Mouse (Mus musculus) embryonic facial prominence, embryonic 14.5 days (tissue): ENCODE results near the gene Kit. TPM values are rescaled to one million over a fixed set of nuclear protein-coding genes. Genes with fewer than 3 reads are reported as not detected.
A peak's percentile ranks its signal among the peaks of the same experiment; 100 is the strongest.

Source experiments
- ATAC-seq: fragments of 200-750 bp; cut with Nextera tagmentation; 2 replicates; pipeline ENCODE4 v1.8.0; 2017; ENCODE audit warnings: low read depth, moderate number of reproducible peaks, moderate TSS enrichment
- DNase-seq: peaks from one replicate; pipeline ENCODE4 v3.0.0-alpha.2; 2015; ENCODE audit warnings: low spot score
- H3K27ac ChIP-seq: fragments of 300-500 bp; sonication (generic); replicated peaks from 2 replicates; pipeline ENCODE4 v1.5.1; 2014; ENCODE audit warnings: low read depth, mild to moderate bottlenecking, low read length, moderate library complexity
- H3K27me3 ChIP-seq: fragments of 300-500 bp; sonication (generic); replicated peaks from 2 replicates; pipeline ENCODE4 v1.6.1; 2014; ENCODE audit warnings: low read length; ENCODE audit not compliant: control insufficient read depth, insufficient read depth
- H3K36me3 ChIP-seq: fragments of 300-500 bp; sonication (generic); 2 replicates; pipeline ENCODE4 v1.6.1; 2014; ENCODE audit warnings: low read length, mixed read lengths; ENCODE audit not compliant: control insufficient read depth, insufficient read depth
- H3K4me1 ChIP-seq: fragments of 300-500 bp; sonication (generic); 2 replicates; pipeline ENCODE4 v1.6.1; 2014; ENCODE audit warnings: antibody characterized with exemption, low read length; ENCODE audit not compliant: control insufficient read depth, insufficient read depth
- H3K4me2 ChIP-seq: fragments of 300-500 bp; sonication (generic); 2 replicates; pipeline ENCODE4 v1.6.1; 2014; ENCODE audit warnings: low read depth, mild to moderate bottlenecking, low read length, moderate library complexity, mixed read lengths
- H3K4me3 ChIP-seq: fragments of 300-500 bp; sonication (generic); 2 replicates; pipeline ENCODE4 v1.5.1; 2014; ENCODE audit warnings: low read depth, mild to moderate bottlenecking, low read length
- H3K9ac ChIP-seq: fragments of 300-500 bp; sonication (generic); 2 replicates; pipeline ENCODE4 v1.6.1; 2014; ENCODE audit warnings: low read depth, mild to moderate bottlenecking, low read length, moderate library complexity, mixed read lengths
- H3K9me3 ChIP-seq: fragments of 300-500 bp; sonication (generic); 2 replicates; pipeline ENCODE4 v1.6.1; 2016; ENCODE audit warnings: low read length; ENCODE audit not compliant: control insufficient read depth
- WGBS: fragments of 180-500 bp; shearing (Covaris S2); extraction: QIAGEN DNeasy Blood & Tissue Kit; methylation state at CpG from one replicate; pipeline ENCODE4 v1.1.7; 2014; 5-methylcytosine and 5-hydroxymethylcytosine counted together
- polyA plus RNA-seq: library from polyadenylated mRNA; unstranded; fragments of >200 nt; fragmentation: Nextera tagmentation; extraction: Ambion mirVana; gene quantifications from 2 replicates; pipeline ENCODE4 v1.2.1, GENCODE M21; 2014

Kit gene
- polyA plus RNA-seq, 1 experiment from 2014 or later: 24.3 TPM

DNA sequence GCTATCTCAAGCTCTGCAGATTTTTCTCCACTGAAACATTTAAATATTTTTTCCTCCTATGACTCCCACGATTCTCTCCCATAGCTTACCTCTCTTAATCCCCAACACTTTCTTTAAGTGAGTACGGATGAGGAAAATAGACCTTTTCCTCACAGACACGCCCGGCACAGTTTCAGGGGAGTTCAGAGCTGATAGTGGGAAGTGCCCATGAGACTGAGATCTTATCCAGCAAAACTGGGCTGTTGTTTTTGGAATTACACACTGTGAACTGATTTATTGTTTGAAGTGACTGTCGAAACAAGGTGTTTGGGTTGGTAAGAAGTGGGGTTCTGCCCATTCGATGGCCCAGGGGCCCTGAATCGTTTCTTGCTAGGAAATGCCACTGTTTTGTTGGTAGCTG is 124.4 kb downstream of the Kit start:
- DNase-seq (no peak), ATAC-seq (no peak)
- no peaks in the 10 kb centered on the region for H3K36me3 ChIP-seq
- H3K4me2 ChIP-seq: no peak overlapping the region
- 66% methylated on average over 7 of the region's 7 CpGs for WGBS
- no peak overlapping the region for H3K9ac ChIP-seq
- peaks cover 13% of the 10 kb centered on the region for H3K9me3 ChIP-seq
- no peak overlapping the region for H3K4me3 ChIP-seq
- H3K27ac ChIP-seq: no peak overlapping the region
- H3K27me3 ChIP-seq: no peaks in the 10 kb centered on the region
- H3K4me1 ChIP-seq: no peaks in the 10 kb centered on the region

GRCm38 (mm10) chr5:75699516-75699915 is 124.8 kb downstream of the Kit start:
- H3K36me3 ChIP-seq: no peaks in the 10 kb centered on the region
- 61% methylated on average over 9 of the region's 9 CpGs for WGBS
- no peaks in the 10 kb centered on the region for H3K27me3 ChIP-seq
- no peak overlapping the region for H3K4me3 ChIP-seq
- no peak overlapping the region for H3K4me2 ChIP-seq
- no peak overlapping the region for H3K27ac ChIP-seq
- ATAC-seq (no peak), DNase-seq (no peak)
- no peak overlapping the region for H3K9ac ChIP-seq
- no peaks in the 10 kb centered on the region for H3K4me1 ChIP-seq
- peaks cover 13% of the 10 kb centered on the region for H3K9me3 ChIP-seq

DNA sequence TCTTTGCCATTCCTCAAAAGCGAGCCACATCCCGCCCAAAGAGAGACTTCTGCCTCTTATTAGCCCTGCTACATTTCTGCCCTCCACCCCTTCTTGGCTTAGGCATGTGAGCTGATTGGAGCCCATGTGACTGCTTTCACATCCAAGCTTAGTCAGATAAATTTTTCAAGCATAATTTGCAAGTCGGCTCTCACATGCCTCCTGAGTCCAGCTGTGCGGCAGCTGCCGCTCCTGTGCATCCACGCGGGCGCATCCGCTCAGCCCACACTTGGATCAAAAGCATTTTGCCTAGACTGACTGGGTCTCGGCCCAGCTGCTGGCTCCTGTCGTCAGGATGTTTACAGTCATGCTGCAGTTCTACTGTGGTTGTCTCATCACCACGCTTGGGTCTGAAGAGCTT is 126.9 kb downstream of the Kit start:
- ATAC-seq (peak; percentile 53; the same call in 1 of the 2 replicates), DNase-seq (peak; percentile 66)
- WGBS: 69% methylated on average over 12 of the region's 12 CpGs

GRCm38 (mm10) chr5:75702080-75702479 is 127.4 kb downstream of the Kit start:
- Histone ChIP-seq H3K36me3 (no peaks in the 10 kb centered on the region), H3K4me1 (no peaks in the 10 kb centered on the region), H3K4me3 (no peak overlapping the region), H3K9ac (no peak overlapping the region), H3K27ac (no peak overlapping the region), H3K9me3 (peaks cover 13% of the 10 kb centered on the region), H3K4me2 (no peak overlapping the region), H3K27me3 (no peaks in the 10 kb centered on the region)
- WGBS: 81% methylated on average over 8 of the region's 8 CpGs
- DNase-seq (no peak), ATAC-seq (no peak)

More for the DNA sequence above, 126.9 kb downstream of the Kit start:
- Histone ChIP-seq H3K27me3 (no peaks in the 10 kb centered on the region), H3K4me2 (no peak overlapping the region), H3K27ac (no peak overlapping the region), H3K4me3 (no peak overlapping the region), H3K36me3 (no peaks in the 10 kb centered on the region), H3K9me3 (peaks cover 13% of the 10 kb centered on the region), H3K9ac (no peak overlapping the region), H3K4me1 (no peaks in the 10 kb centered on the region)

DNA sequence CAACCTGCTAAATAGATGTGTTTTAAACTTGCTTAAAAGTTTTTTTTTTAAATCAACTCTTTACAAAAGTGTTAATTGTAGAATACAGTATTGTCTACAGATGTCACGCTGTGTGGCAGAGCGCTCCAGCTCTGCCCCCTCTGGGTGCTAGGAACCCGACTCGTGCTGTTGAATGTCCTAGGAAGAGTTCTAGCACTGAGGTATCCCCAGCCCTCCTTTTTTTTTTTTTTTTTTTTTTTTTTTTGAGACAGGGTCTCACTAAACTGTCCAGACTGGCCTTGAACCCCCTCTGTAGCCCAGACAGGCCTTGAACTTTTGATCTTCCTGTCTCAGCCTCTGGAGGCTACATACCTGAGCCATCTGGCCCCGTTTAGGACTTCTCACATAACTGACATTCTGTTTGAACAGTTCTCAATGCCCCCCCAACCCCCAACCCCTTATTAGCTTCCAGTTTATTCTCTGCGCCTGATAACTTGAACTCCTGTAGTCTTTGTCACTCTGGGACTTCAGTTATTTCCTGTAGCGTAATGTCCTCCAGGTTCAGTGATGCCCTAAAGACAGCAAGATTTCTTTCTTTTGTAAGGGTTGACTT is 130.0 kb downstream of the Kit start:
- no peak overlapping the region for H3K9ac ChIP-seq
- no peaks in the 10 kb centered on the region for H3K27me3 ChIP-seq
- no peaks in the 10 kb centered on the region for H3K36me3 ChIP-seq
- H3K9me3 ChIP-seq: peaks cover 13% of the 10 kb centered on the region
- 62% methylated on average over 7 of the region's 7 CpGs for WGBS
- no peak overlapping the region for H3K27ac ChIP-seq
- no peak overlapping the region for H3K4me3 ChIP-seq
- no peaks in the 10 kb centered on the region for H3K4me1 ChIP-seq
- H3K4me2 ChIP-seq: no peak overlapping the region
- DNase-seq: no peak
- ATAC-seq: no peak

GRCm38 (mm10) chr5:75705421-75705820 is 130.7 kb downstream of the Kit start:
- ATAC-seq: no peak
- Histone ChIP-seq H3K9me3 (peaks cover 13% of the 10 kb centered on the region), H3K27me3 (no peaks in the 10 kb centered on the region), H3K36me3 (no peaks in the 10 kb centered on the region), H3K9ac (no peak overlapping the region), H3K4me3 (no peak overlapping the region), H3K4me2 (no peak overlapping the region), H3K27ac (no peak overlapping the region), H3K4me1 (no peaks in the 10 kb centered on the region)
- WGBS: 87% methylated on average over 1 of the region's 1 CpGs
- no peak for DNase-seq
